In genomic region chr2:93537385-93537967, GRCm38 (mm10) we compare ENCODE assay signal across 11 mouse cellular contexts. TPM values are rescaled to one million over a fixed set of nuclear protein-coding genes. Genes with fewer than 3 reads are reported as not detected.
DNase-seq lines count a peak whose midpoint lies in the region; ATAC-seq and TF ChIP-seq lines count a peak whose summit lies in the region.
"Had no signal": no experiment of that assay in that cellular context is flagged by ENCODE, and none has a peak within 500 bp of the region (broad histone marks: within the 10 kb centered on the region; RNA-seq: fewer than 3 reads in every experiment).

No protein-coding gene starts in this region.

- dilution Hi-C loops in CH12.LX (cut with MboI; ENCODE audit: extremely low pct_ligation_motif_present, extremely low pct_unique_long_range_greater_than_20kb, low sequenced_read_pairs) = no loop called here

- peak in 1 of 2 experiments; percentile 70; a peak in 3 of 4 replicates for TF ChIP-seq CTCF in CH12.LX (conservative IDR thresholded peaks at IDR 0.05 in 1 of 2, IDR thresholded peaks at IDR 0.05 in 1 of 2; ENCODE audit: low read depth in 2 of 2, low read length in 2 of 2)

- intact Hi-C loops in heart, postnatal 10 days (cut with DNase I) = no loop called here

- H3K4me2 ChIP-seq in heart, embryonic 12.5 days = 0 out of 2 replicates have a peak overlapping the region, but pooled peaks have one; percentile 11
- no peak overlapping the region for H3K4me2 ChIP-seq in CH12.LX (ENCODE audit: insufficient read depth, low read depth, poor library complexity, severe bottlenecking)
- no peak overlapping the region for H3K4me2 ChIP-seq in embryonic facial prominence, embryonic 15.5 days (replicated peaks)
- H3K4me2 ChIP-seq: heart, embryonic 13.5 days; lung, embryonic 15.5 days had no signal

- DNase-seq in heart, postnatal 10 days = no peak
- peak; percentile 39 for DNase-seq in CH12.LX (ENCODE audit: extremely low read depth)
- DNase-seq in adipocyte (ENCODE audit: low spot score) = no peak
- DNase-seq in adrenal gland, postnatal 14 days = no peak
- DNase-seq in frontal cortex, postnatal 14 days (ENCODE audit: low spot score in 2 of 2) = no peak
- DNase-seq: right cerebral cortex, postnatal 14 days had no signal

- no peaks in the 10 kb centered on the region for H3K79me2 ChIP-seq in CH12.LX (replicated peaks; ENCODE audit: control insufficient read depth, extremely low read depth, insufficient read depth, poor library complexity, severe bottlenecking)

- H3K9me3 ChIP-seq in heart, embryonic 12.5 days (replicated peaks) = no peaks in the 10 kb centered on the region
- H3K9me3 ChIP-seq in CH12.LX (replicated peaks; ENCODE audit: low read length) = no peaks in the 10 kb centered on the region
- H3K9me3 ChIP-seq in embryonic facial prominence, embryonic 15.5 days (replicated peaks) = no peaks in the 10 kb centered on the region
- H3K9me3 ChIP-seq: heart, embryonic 13.5 days; lung, embryonic 15.5 days had no signal

- ATAC-seq in heart, embryonic 12.5 days (ENCODE audit: insufficient number of reproducible peaks, low FRiP score) = no peak
- no peak for ATAC-seq in embryonic facial prominence, embryonic 15.5 days (ENCODE audit: insufficient number of reproducible peaks, low FRiP score, low TSS enrichment, low read depth)
- ATAC-seq in megakaryocyte progenitor cell, adult 5-6 weeks (replicated peaks; ENCODE audit: poor library complexity) = peak; percentile 57

- TF ChIP-seq POLR2A in CH12.LX (IDR thresholded peaks at IDR 0.05; ENCODE audit: low read depth, low read length) = no peak

- WGBS in heart, embryonic 12.5 days = 49% methylated on average over 3 of the region's 3 CpGs
- 48% methylated on average over 3 of the region's 3 CpGs for WGBS in embryonic facial prominence, embryonic 15.5 days

- peaks cover 19% of the 10 kb centered on the region for H3K4me1 ChIP-seq in heart, embryonic 12.5 days (replicated peaks)
- no peaks in the 10 kb centered on the region for H3K4me1 ChIP-seq in CH12.LX (ENCODE audit: control insufficient read depth in 1 of 2, insufficient read depth in 2 of 2)
- peaks cover 21% of the 10 kb centered on the region for H3K4me1 ChIP-seq in embryonic facial prominence, embryonic 15.5 days

- H3K9ac ChIP-seq in heart, embryonic 12.5 days = no peak overlapping the region
- H3K9ac ChIP-seq in CH12.LX (ENCODE audit: insufficient read depth, low read depth) = no peak overlapping the region
- no peak overlapping the region for H3K9ac ChIP-seq in embryonic facial prominence, embryonic 15.5 days
- H3K9ac ChIP-seq: heart, embryonic 13.5 days; lung, embryonic 15.5 days had no signal

- TF ChIP-seq EP300 in CH12.LX (IDR thresholded peaks at IDR 0.05; ENCODE audit: low read length) = no peak

- peak; percentile 54 for TF ChIP-seq RAD21 in CH12.LX (IDR thresholded peaks at IDR 0.05; ENCODE audit: low read depth, low read length)

- no peak overlapping the region for H3K27ac ChIP-seq in heart, embryonic 12.5 days (ENCODE audit: poor library complexity, severe bottlenecking)
- H3K27ac ChIP-seq in CH12.LX (ENCODE audit: insufficient read depth, low read depth) = no peak overlapping the region
- 0 out of 2 replicates have a peak overlapping the region, but pooled peaks have one; percentile 17 for H3K27ac ChIP-seq in embryonic facial prominence, embryonic 15.5 days (replicated peaks)
- H3K27ac ChIP-seq: heart, embryonic 13.5 days; lung, embryonic 15.5 days had no signal

- no peaks in the 10 kb centered on the region for H3K36me3 ChIP-seq in heart, embryonic 12.5 days
- H3K36me3 ChIP-seq in CH12.LX (replicated peaks in 1 of 2; ENCODE audit: control insufficient read depth in 1 of 2, insufficient read depth in 1 of 2, low read length in 1 of 2) = no peaks in the 10 kb centered on the region
- no peaks in the 10 kb centered on the region for H3K36me3 ChIP-seq in embryonic facial prominence, embryonic 15.5 days
- H3K36me3 ChIP-seq: heart, embryonic 13.5 days; lung, embryonic 15.5 days had no signal

- H3K27me3 ChIP-seq in heart, embryonic 12.5 days (replicated peaks) = no peaks in the 10 kb centered on the region
- peaks cover 80% of the 10 kb centered on the region for H3K27me3 ChIP-seq in CH12.LX (replicated peaks)
- no peaks in the 10 kb centered on the region for H3K27me3 ChIP-seq in embryonic facial prominence, embryonic 15.5 days
- H3K27me3 ChIP-seq: heart, embryonic 13.5 days; lung, embryonic 15.5 days had no signal

- in situ Hi-C loops in CH12.LX (cut with MboI; ENCODE audit: low pct_ligation_motif_present, low pct_unique_long_range_greater_than_20kb, low sequenced_read_pairs) = no loop called here

- H3K4me3 ChIP-seq in heart, embryonic 12.5 days = no peak overlapping the region
- H3K4me3 ChIP-seq in CH12.LX (replicated peaks in 1 of 3; ENCODE audit: low read depth in 2 of 3, low read length in 2 of 3, poor library complexity in 1 of 3) = no peak overlapping the region
- no peak overlapping the region for H3K4me3 ChIP-seq in embryonic facial prominence, embryonic 15.5 days (replicated peaks)
- H3K4me3 ChIP-seq: heart, embryonic 13.5 days; lung, embryonic 15.5 days had no signal

TF ChIP-seq in CH12.LX, 34 proteins besides CTCF, POLR2A, EP300 and RAD21:
- peak; percentile 76 for TF ChIP-seq SMC3 (IDR thresholded peaks at IDR 0.05; ENCODE audit: low read depth, low read length)
- TF ChIP-seq RCOR1 (conservative IDR thresholded peaks at IDR 0.05; ENCODE audit: low read depth, low read length) = no peak
- no peak for TF ChIP-seq USF2 (conservative IDR thresholded peaks at IDR 0.05; ENCODE audit: low read depth, low read length)
- no peak for TF ChIP-seq NRF1 (IDR thresholded peaks at IDR 0.05; ENCODE audit: low read depth, low read length)
- no peak for TF ChIP-seq ZKSCAN1 (IDR thresholded peaks at IDR 0.05; ENCODE audit: borderline replicate concordance, low read depth, low read length)
- TF ChIP-seq TCF12 (IDR thresholded peaks at IDR 0.05; ENCODE audit: low read depth, low read length) = no peak
- TF ChIP-seq BHLHE40 (IDR thresholded peaks at IDR 0.05; ENCODE audit: low read depth, low read length) = peak; percentile 18; the same call in 1 of the 2 replicates
- TF ChIP-seq MYC (IDR thresholded peaks at IDR 0.05; ENCODE audit: low read depth, low read length) = no peak

RNA-seq across cellular contexts. Expression of gene Gm10803, which starts 22.9 kb away (rescaled TPM):
- not detected in 2 replicates for polyA plus RNA-seq in heart, embryonic 12.5 days (2016; fragmentation: Nextera tagmentation; extraction: Ambion mirVana)
- total RNA-seq in heart, postnatal 10 days (2021) = not detected
- total RNA-seq in CH12.LX (2012; rRNA removed) (not detected in 2 replicates), CH12.LX (2014; rRNA removed) (not detected in 2 replicates)
- polyA plus RNA-seq in CH12.LX (2012; ENCODE audit: insufficient read length, low read depth) = not detected in 2 replicates
- not detected in 2 replicates for polyA plus RNA-seq in embryonic facial prominence, embryonic 15.5 days (2015; fragmentation: Nextera tagmentation; extraction: Ambion mirVana)
- not detected in 2 replicates for total RNA-seq in megakaryocyte progenitor cell, adult 5-6 weeks (2015)
- not detected in 2 replicates for total RNA-seq in megakaryocyte progenitor cell, adult 5-6 weeks (2017)
- total RNA-seq in adrenal gland, postnatal 14 days (2021) = not detected in 2 replicates
- polyA plus RNA-seq: heart, embryonic 13.5 days; lung, embryonic 15.5 days had no signal
